Mouse (Mus musculus) forebrain, embryonic 12.5 days (tissue): ENCODE measurements at regions not wholly inside any gene's neighbourhood (a gene's known extent, or its start where the extent isn't known, plus 50 kb on each side); places are given as distances from the start of the nearest gene placed in this dataset.
A peak's percentile ranks its signal among the peaks of the same experiment; 100 is the strongest.

Source experiments
- ATAC-seq: fragments of 200-750 bp; cut with Nextera tagmentation; 2 replicates; pipeline ENCODE4 v1.8.0; 2017; ENCODE audit warnings: moderate TSS enrichment; ENCODE audit not compliant: low FRiP score
- H3K27ac ChIP-seq: fragments of 300-500 bp; sonication (generic); 2 replicates; pipeline ENCODE4 v1.5.1; 2016; ENCODE audit warnings: mild to moderate bottlenecking
- H3K27me3 ChIP-seq: fragments of 300-500 bp; sonication (generic); 2 replicates; pipeline ENCODE4 v1.6.1; 2016; ENCODE audit warnings: mild to moderate bottlenecking
- H3K36me3 ChIP-seq: fragments of 300-500 bp; sonication (generic); replicated peaks from 2 replicates; pipeline ENCODE4 v1.6.1; 2016; ENCODE audit warnings: mild to moderate bottlenecking
- H3K4me1 ChIP-seq: fragments of 300-500 bp; sonication (generic); 2 replicates; pipeline ENCODE4 v1.6.1; 2016
- H3K4me2 ChIP-seq: fragments of 300-500 bp; sonication (generic); 2 replicates; pipeline ENCODE4 v1.6.1; 2016; ENCODE audit warnings: mild to moderate bottlenecking, moderate library complexity
- H3K4me3 ChIP-seq: fragments of 300-500 bp; sonication (generic); replicated peaks from 2 replicates; pipeline ENCODE4 v1.5.1; 2016; ENCODE audit warnings: mild to moderate bottlenecking
- H3K9ac ChIP-seq: fragments of 300-500 bp; sonication (generic); 2 replicates; pipeline ENCODE4 v1.6.1; 2016; ENCODE audit warnings: mild to moderate bottlenecking
- H3K9me3 ChIP-seq: fragments of 300-500 bp; sonication (generic); 2 replicates; pipeline ENCODE4 v1.6.1; 2016
- WGBS: fragments of 180-500 bp; shearing (Covaris S2); methylation state at CpG from one replicate; pipeline ENCODE4 v1.1.7; 2016; 5-methylcytosine and 5-hydroxymethylcytosine counted together

DNA sequence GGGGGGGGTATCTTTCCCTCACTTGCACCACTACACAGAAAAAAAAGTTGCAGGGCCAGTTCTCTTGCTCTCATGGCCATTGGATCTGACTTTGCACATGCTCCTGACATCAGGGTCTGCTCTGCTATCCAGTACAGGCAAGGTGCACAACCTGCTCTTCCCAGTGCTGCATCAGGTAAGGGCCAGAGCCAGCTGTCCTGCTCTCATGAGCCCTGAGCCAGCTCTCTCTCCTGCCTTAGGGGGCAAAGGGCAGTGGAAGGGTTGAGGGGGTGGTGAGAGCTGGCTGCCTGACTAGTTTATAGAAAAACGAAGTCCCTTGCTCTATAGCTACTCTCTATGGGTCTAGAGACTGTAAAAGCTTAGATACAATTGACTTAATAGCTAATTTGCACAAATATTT, 927.6 kb downstream of the Rab28 start:
- no peak overlapping the region for H3K4me3 ChIP-seq
- ATAC-seq = no peak
- no peaks in the 10 kb centered on the region for H3K4me1 ChIP-seq
- H3K9me3 ChIP-seq = no peaks in the 10 kb centered on the region
- H3K27me3 ChIP-seq = no peaks in the 10 kb centered on the region
- 41% methylated on average over 1 of the region's 1 CpGs for WGBS
- no peak overlapping the region for H3K27ac ChIP-seq
- no peak overlapping the region for H3K9ac ChIP-seq
- no peak overlapping the region for H3K4me2 ChIP-seq
- H3K36me3 ChIP-seq = no peaks in the 10 kb centered on the region

DNA sequence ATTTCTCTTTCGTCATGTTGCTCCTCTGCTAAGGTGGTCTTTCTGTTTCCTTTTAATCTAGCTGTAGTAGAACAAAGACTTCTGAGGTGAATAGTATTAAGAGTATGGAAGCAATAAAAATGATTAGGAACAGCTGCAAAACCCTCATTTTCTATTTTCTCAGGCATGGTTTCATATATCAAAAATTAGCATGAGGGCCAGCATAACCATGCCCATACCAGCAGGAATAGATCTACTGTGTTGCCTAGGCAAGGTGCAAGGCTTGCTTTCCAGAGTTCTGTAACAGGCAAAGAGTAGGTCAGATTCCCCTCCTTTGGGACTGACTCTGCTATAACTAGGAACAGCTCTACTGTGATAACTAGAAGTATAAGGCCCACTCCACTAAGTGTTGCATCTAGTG, 928.1 kb downstream of the Rab28 start:
- Histone ChIP-seq H3K4me2 (no peak overlapping the region), H3K9me3 (no peaks in the 10 kb centered on the region), H3K4me3 (no peak overlapping the region), H3K27me3 (no peaks in the 10 kb centered on the region), H3K27ac (no peak overlapping the region), H3K4me1 (no peaks in the 10 kb centered on the region), H3K36me3 (no peaks in the 10 kb centered on the region), H3K9ac (no peak overlapping the region)
- no peak for ATAC-seq
- 94% methylated on average over 1 of the region's 1 CpGs for WGBS

DNA sequence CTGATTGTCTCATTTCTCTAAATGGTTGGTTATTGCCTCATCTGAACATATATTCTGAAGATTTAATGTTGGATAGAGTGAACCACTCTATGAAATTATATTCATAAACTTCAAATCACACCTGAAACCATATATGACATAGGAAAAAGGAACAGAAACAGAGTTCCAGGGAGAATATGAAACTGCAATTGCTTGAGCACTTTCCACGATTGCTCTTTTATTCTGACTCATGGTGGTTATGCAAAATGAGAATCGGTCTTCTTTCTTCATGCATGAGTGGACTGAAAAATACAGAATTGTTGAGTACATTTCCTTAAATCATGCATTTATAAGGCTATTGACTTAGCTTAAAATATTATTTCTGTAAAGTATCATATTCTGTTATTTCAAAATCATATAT, 932.1 kb downstream of the Rab28 start:
- H3K9me3 ChIP-seq = no peaks in the 10 kb centered on the region
- no peak overlapping the region for H3K27ac ChIP-seq
- 94% methylated on average over 2 of the region's 2 CpGs for WGBS
- no peaks in the 10 kb centered on the region for H3K27me3 ChIP-seq
- H3K4me3 ChIP-seq = no peak overlapping the region
- H3K4me1 ChIP-seq = no peaks in the 10 kb centered on the region
- H3K4me2 ChIP-seq = no peak overlapping the region
- no peaks in the 10 kb centered on the region for H3K36me3 ChIP-seq
- ATAC-seq = no peak
- H3K9ac ChIP-seq = no peak overlapping the region

DNA sequence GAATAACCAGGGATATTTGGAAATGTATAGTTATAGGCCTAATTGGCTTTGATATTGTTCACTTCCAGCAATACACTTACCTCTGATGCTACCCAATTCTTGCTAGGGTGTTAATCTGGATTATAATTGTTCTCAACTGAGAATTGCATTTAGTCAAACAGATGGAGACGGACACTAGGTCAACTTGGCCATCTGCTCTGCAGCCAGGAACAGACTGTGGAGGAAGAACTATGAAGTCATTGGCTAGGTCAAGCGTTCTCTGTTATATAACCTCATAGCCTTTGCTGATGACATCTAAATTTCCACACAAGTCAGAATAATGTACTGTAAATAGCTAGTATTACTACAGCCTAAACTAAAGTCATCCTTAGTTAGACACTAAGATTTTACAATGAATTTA, 947.7 kb downstream of the Rab28 start:
- Histone ChIP-seq H3K4me2 (no peak overlapping the region), H3K36me3 (no peaks in the 10 kb centered on the region), H3K4me1 (no peaks in the 10 kb centered on the region), H3K9me3 (no peaks in the 10 kb centered on the region), H3K27ac (no peak overlapping the region), H3K9ac (no peak overlapping the region), H3K27me3 (no peaks in the 10 kb centered on the region), H3K4me3 (no peak overlapping the region)
- ATAC-seq = no peak
- whole genome bisulfite sequencing = 83% methylated on average over 2 of the region's 2 CpGs

DNA sequence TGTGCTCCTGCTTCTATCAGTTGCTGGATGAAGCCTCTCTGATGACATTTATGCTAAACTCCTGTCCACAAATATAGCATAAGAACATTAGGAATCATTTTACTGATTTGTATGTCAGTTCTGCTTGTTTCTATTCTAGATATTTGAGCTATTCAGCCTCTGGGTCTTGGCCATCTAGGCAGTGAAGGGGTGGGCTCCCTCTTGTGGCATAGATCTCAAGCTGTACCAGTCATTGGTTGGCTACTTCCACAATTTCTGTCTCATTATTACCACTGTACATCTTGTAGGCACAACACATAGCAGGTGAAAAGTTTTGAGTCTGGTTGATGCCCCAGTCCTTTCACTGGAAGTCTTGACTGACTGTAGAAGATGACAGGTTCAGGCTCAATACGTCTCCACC, 957.9 kb downstream of the Rab28 start:
- H3K4me3 ChIP-seq = no peak overlapping the region
- ATAC-seq = no peak
- H3K9ac ChIP-seq = no peak overlapping the region
- H3K27me3 ChIP-seq = no peaks in the 10 kb centered on the region
- H3K27ac ChIP-seq = no peak overlapping the region
- no peaks in the 10 kb centered on the region for H3K4me1 ChIP-seq
- WGBS = 75% methylated on average over 1 of the region's 1 CpGs
- no peaks in the 10 kb centered on the region for H3K36me3 ChIP-seq
- no peak overlapping the region for H3K4me2 ChIP-seq
- H3K9me3 ChIP-seq = no peaks in the 10 kb centered on the region

DNA sequence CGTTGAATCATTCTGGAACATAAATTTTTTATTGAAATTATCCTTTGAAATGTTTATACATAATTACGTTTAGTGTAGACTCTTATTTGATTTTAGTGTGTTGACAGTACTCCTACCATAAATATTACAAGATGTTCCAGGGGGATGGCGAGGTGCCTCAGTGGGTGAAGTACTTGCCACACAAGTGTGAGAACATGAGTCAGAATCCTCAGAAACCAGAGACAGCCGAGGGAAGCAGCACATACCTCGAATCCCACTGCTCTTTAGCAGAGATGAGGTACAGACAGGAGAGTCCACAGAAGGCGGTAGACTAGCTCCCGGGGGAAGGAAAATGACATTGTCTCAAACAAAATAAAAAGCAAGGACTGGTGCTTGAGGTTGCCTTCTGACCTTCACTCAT, 972.3 kb downstream of the Rab28 start:
- H3K27me3 ChIP-seq = no peaks in the 10 kb centered on the region
- no peaks in the 10 kb centered on the region for H3K9me3 ChIP-seq
- no peaks in the 10 kb centered on the region for H3K36me3 ChIP-seq
- H3K4me2 ChIP-seq = no peak overlapping the region
- no peak overlapping the region for H3K9ac ChIP-seq
- no peaks in the 10 kb centered on the region for H3K4me1 ChIP-seq
- H3K4me3 ChIP-seq = no peak overlapping the region
- WGBS = 88% methylated on average over 7 of the region's 7 CpGs
- no peak overlapping the region for H3K27ac ChIP-seq
- no peak for ATAC-seq

DNA sequence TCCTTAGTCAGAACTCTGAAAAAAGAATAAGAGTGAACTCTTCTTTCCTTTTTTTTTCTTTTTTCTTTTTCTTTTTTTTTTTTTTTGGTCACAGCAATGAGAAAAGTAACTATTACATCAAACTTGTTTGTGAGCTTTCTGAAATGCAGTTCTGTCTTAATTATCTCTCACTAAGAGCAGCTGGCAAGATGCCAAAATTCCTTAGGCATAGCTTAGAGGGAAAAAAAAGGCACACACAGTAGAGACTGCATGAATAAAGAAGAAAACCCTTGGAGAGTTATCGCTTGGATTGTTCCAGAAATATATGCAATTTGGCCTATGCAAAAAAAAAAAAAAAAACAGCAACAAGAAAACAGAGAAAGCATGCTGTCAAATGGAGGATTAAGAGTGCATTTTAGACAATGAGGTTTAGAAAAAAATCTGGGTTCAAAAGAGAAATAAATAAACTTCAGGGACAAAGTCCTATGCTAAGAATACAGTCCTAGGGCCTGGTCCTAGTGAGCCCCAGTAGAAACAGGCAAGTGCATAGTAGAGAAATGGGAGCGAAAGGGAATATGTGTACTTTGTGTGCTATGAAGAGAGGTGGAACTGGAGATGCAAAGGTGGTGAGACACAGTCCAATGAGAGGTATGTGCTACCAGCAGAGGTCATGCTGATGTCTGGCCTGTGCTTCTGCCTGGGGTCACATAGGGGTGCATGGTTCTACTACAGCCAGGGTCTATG, 974.0 kb downstream of the Rab28 start:
- H3K9me3 ChIP-seq = no peaks in the 10 kb centered on the region
- no peak overlapping the region for H3K4me3 ChIP-seq
- no peaks in the 10 kb centered on the region for H3K4me1 ChIP-seq
- peak; percentile 39; the same call in 1 of the 2 replicates for ATAC-seq
- WGBS = 69% methylated on average over 2 of the region's 2 CpGs
- H3K27me3 ChIP-seq = no peaks in the 10 kb centered on the region
- H3K36me3 ChIP-seq = no peaks in the 10 kb centered on the region
- H3K27ac ChIP-seq = no peak overlapping the region
- no peak overlapping the region for H3K9ac ChIP-seq
- no peak overlapping the region for H3K4me2 ChIP-seq

DNA sequence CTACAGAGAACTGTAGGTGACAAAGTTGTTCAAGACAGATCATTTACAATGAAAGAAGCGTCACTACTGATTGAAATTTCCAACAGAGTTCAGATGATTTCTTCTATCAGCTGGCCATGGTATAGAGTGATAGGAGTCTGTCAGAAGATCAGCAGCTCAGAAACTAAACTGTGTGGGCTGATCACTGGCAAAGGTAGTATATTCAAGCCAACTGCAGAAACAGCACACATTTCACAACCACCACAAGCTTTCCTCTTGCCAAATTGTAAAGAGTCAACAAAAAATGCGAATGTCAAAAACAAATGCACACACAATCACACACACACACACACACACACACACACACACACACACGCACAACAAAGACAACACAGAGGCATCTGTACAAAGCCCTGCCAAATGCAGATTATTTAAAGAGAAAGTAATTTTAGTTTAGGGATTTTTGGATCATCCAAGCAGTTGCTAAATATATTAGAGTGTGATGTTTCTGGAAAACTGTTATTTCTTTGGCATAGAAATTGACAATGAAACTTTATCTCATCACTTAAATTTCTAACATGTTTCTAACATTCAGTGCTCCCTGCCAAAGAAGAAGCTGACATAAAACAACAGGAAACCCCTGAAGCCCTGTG, 959.3 kb upstream of the Hs3st1 start:
- Histone ChIP-seq H3K4me3 (no peak overlapping the region), H3K27me3 (no peaks in the 10 kb centered on the region), H3K4me2 (no peak overlapping the region), H3K9me3 (no peaks in the 10 kb centered on the region), H3K36me3 (no peaks in the 10 kb centered on the region), H3K27ac (no peak overlapping the region), H3K9ac (no peak overlapping the region), H3K4me1 (no peaks in the 10 kb centered on the region)
- 85% methylated on average over 3 of the region's 3 CpGs for WGBS
- ATAC-seq = no peak

DNA sequence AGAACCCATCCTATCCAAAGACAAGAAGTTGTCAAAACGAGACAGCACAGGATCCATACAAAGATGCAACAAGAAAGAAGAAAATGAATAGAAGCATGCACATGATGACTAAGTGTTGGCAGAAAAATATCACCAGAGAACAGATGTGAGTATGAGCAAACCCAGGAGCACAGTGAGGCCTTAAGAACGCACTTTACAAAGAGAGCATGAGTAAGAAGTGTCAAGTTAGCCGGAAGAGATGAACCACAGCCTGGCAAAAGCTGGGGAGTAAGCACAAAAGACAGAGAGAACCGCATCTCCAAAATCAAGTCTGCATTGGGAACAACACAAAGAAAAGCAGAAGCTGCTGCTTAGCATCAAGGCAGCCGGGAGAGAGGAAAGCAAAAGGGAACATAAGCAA, 946.4 kb upstream of the Hs3st1 start:
- Histone ChIP-seq H3K4me3 (no peak overlapping the region), H3K36me3 (no peaks in the 10 kb centered on the region), H3K4me2 (no peak overlapping the region), H3K27ac (no peak overlapping the region), H3K9me3 (no peaks in the 10 kb centered on the region), H3K9ac (no peak overlapping the region), H3K27me3 (no peaks in the 10 kb centered on the region), H3K4me1 (no peaks in the 10 kb centered on the region)
- 82% methylated on average over 5 of the region's 5 CpGs for WGBS
- no peak for ATAC-seq

DNA sequence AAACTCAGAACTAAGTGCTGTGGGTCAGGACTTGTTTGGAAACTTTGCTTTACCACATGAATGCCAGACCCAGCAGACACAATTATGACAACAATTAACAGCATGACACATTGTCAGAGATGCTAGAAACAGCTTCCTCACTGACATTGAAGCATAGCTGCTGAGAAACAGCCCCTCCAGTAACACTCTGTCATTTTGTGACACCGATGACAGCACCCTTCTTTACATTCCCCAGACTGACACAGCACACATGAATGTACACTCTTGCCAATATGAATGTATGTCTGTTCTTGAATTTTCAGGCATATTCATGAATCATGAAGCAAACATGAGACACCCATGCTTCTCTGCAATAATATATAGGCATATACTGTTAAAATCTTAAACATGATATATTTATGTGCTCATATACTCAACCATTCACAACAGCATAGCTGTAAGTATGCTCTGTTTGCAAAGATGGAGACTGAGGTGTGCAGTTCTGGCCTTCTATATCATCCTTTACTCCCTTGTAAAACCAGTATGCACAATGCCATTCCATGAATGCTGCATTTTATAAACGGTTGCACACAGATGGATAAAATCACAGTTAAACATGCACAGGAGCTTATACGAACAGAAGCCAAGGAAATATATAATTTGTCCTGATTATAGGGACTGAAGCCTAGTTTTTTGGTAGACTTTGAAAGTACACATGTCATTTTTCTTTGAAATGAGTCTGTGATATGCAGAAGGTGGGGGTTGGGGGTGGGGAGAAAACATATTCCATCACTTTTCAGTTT, 942.4 kb upstream of the Hs3st1 start:
- no peak overlapping the region for H3K4me3 ChIP-seq
- no peak overlapping the region for H3K27ac ChIP-seq
- 93% methylated on average over 3 of the region's 3 CpGs for WGBS
- ATAC-seq = no peak
- no peaks in the 10 kb centered on the region for H3K9me3 ChIP-seq
- H3K9ac ChIP-seq = no peak overlapping the region
- no peaks in the 10 kb centered on the region for H3K27me3 ChIP-seq
- no peaks in the 10 kb centered on the region for H3K36me3 ChIP-seq
- no peaks in the 10 kb centered on the region for H3K4me1 ChIP-seq
- no peak overlapping the region for H3K4me2 ChIP-seq
